Mouse (Mus musculus): ENCODE measurements around the gene Rpl18.

Rpl18 gene

GRCm38 (mm10) chr7:45701072-45701471, 14.2 kb upstream of the Rpl18 start:
- no peak for DNase-seq

DNA sequence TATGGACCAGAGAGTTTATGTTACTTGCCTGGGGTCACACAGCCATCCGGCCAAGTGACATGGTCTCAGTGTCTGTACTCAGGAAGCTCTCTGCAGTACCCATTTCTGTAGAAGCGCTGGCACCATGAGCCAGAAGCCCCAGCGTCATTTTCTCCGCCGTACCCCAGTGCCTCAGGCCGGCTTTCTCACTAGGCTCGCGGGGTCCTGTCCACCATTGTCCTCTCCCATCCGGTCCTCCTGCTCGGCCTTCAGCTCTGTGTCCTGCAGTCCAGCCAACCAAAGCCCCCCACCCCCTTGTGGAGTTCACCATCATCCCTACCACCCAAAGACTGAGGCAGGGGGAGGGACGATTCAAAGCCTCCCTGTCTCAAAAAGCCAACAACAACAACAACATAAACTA, 13.7 kb upstream of the Rpl18 start:
- peak; percentile 68 for DNase-seq

- peak; percentile 70 for DNase-seq
Observed at GRCm38 (mm10) chr7:45702316-45702715, 12.9 kb upstream of the Rpl18 start.

DNA sequence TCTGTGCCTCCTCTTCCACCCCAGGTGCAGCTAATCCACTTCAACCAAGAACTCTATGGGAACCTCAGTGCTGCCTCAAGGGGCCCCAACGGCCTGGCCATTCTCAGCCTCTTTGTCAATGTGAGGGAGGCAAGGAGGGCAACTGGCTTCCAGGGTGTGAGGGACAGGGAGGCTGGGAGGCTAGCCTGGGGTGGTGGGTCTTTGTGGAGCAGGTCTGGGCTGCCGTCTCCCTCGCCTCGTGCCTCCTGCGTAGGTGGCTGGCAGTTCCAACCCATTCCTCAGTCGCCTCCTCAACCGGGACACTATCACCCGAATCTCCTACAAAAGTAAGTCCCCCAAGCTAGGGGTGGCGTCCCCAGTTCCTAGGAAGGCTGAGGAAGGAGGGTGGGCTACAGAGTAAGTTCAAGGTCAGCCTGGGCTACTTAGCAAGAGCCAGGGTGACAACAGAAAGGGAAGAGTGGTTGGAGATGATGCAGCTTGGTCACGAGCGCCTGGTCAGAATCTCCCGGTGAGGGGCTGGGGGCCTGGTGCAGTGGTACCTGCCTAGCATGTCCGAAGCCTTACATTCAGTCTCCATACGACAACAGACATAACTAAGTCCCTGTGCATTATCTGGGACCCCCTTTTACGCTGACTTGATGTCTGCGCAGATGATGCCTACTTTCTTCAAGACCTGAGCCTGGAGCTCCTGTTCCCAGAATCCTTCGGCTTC, 12.3 kb upstream of the Rpl18 start:
- peak; percentile 73 for DNase-seq

DNA sequence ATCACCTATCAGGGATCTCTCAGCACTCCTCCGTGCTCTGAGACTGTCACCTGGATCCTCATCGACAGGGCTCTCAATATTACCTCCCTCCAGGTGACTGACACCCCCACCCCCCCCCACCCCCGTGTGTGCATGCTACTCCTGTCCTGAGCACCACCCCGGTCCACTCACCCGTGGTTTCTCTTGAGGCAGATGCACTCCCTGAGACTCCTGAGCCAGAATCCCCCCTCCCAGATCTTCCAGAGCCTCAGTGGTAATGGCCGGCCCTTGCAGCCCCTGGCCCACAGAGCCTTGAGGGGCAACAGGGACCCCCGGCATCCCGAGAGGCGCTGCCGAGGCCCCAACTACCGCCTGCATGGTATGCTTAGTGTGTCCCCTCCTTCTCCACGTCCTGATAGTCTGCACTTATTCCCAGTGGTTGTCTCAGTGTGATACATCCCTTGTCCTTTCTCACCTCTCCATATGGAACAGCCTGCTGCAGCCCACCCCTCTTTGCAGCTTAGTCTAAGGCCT, 11.7 kb upstream of the Rpl18 start:
- DNase-seq, result no peak

- peak; percentile 96 for DNase-seq
Observed at GRCm38 (mm10) chr7:45704046-45704559, 11.2 kb upstream of the Rpl18 start.

DNA sequence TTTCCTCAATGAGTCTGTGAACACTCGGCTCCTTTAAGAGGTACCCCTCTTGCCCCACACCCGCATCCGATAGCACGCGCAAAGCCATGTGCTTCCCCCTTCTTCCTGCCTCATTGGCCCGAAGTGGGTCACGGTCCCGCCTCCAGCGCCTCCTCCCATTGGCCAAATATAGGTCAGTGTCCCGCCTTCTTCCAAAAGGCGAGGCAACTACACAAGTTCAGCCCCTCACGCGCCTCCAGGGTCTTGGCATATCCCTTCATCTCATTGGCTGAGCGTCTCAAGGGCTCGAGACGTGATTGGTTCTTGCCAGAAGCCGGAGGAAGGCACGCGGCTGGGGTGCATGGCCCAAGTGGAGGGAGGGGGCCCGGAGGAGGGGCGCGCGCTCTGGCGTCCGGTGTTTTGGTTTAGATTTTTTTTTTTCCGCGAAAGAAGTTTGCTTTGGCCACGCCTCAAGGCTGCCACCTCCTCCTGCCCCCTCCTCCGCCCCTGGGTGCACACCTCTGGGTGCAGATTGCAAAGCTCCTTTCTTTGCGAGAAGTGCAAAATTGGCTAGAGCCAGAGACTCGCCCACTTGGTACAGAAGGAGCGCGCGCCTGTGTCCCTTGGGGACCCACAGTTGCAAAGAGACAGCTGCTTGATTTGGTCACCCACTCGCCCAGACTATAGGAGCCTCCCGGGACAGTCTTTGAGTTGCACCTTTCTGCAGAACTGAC, 10.4 kb upstream of the Rpl18 start, which contains the start of gene Dbp:
Gene Dbp (plus strand): TSS at position 359 of the 713 bp plus-strand sequence.
- peak; percentile 100 for DNase-seq

- DNase-seq, result no peak
Observed at GRCm38 (mm10) chr7:45705443-45705864, 9.8 kb upstream of the Rpl18 start.

- DNase-seq, result peak; percentile 92
Observed at GRCm38 (mm10) chr7:45705873-45706281, 9.4 kb upstream of the Rpl18 start.

DNA sequence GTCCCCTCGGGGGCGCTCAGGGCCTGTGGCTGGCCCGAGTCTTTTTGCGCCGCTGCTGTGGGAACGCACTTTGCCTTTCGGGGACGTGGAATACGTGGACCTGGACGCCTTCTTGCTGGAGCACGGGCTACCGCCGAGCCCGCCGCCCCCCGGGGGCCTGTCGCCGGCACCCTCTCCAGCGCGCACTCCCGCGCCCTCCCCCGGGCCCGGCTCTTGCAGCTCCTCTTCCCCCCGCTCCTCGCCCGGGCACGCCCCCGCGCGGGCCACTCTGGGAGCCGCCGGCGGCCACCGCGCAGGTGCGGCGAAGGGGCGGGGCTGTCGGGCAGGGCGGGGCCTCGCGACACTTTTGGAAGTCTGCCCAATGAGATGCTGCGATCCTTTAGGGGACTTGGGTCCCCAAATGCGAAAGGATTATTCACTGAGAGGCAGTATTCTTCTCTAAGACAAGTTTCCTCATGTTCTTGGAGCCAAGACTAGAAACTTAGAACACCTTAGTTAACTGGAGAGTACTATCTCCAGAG, 8.5 kb upstream of the Rpl18 start:
- DNase-seq, result peak; percentile 89

DNA sequence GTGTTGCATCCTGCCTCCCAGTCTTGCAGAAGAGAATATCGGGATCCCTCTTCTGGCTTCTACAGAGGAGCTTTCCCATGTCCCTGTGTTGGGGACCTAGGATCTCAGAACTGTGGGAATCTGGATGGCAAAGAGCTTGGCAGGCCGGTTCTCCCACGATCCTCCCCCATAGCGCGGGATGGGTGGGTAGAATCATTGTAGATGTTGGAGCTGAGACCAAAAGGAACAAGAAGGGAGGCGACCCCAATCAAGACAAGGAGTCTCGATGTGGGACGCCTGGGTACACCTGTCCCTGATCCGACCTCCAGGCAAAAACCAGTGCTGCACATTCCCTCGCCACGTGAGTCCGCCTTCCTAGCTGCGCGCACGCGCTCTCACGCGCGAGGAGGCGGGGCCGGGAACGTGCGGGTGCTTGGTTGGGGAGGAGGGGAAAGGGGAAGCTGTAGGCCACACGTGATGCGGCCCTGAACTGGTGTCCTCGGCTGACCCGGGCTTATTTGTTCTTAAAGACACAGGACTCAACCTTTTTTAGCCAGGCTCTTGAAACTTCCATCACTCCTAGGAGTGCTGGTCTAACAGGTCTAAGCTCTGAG, 7.8 kb upstream of the Rpl18 start:
- DNase-seq, result peak; percentile 98

- DNase-seq, result peak; percentile 74
Observed at GRCm38 (mm10) chr7:45708221-45708761, 7.0 kb upstream of the Rpl18 start.

DNA sequence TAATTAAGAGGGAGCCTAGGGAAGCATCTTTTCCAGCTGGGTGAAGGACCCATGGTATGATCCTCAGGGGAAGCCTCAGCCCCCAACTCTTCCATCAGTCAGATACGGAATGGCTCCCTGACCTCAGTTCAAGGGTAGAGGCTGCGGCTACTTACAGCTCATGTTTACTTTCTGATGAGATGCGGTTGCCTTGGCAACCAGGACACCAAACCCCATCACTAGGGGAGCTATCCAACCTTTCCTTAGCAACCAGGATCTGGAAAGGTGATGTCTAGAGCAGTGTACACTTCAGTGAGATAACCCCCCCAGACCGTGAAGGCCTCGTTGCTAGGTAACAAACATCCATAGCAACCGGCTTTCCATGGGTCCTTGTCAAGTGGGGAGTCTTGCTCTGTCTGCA, 6.2 kb upstream of the Rpl18 start:
- no peak for DNase-seq

DNA sequence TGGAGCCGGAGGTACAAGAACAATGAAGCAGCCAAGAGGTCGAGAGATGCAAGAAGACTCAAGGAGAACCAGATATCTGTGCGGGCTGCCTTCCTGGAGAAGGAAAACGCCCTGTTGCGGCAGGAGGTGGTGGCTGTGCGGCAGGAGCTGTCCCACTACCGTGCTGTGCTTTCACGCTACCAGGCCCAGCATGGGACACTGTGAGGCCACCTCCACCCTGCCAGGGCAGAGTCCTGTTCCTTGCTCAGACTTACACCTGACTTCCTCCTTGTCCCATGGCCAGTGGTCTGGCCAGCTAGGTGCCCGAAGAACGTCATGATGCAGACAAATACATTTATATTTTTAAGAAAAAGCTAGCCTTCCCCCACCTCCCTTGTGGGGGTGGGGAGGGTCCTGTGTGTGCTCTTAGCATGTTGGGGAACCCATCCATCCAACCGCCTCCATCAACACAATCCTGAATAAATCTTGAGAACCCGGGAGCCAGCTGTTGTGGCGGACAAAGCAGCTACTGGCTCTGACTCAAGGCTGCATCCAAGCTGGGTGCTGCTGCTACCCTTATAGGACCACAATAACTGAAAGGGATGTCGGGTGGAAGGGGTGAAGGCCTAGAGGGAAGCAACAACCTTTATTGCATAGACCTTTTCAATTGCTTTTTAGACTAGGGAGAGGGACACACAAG, 5.4 kb upstream of the Rpl18 start:
- DNase-seq, result peak; percentile 67

DNA sequence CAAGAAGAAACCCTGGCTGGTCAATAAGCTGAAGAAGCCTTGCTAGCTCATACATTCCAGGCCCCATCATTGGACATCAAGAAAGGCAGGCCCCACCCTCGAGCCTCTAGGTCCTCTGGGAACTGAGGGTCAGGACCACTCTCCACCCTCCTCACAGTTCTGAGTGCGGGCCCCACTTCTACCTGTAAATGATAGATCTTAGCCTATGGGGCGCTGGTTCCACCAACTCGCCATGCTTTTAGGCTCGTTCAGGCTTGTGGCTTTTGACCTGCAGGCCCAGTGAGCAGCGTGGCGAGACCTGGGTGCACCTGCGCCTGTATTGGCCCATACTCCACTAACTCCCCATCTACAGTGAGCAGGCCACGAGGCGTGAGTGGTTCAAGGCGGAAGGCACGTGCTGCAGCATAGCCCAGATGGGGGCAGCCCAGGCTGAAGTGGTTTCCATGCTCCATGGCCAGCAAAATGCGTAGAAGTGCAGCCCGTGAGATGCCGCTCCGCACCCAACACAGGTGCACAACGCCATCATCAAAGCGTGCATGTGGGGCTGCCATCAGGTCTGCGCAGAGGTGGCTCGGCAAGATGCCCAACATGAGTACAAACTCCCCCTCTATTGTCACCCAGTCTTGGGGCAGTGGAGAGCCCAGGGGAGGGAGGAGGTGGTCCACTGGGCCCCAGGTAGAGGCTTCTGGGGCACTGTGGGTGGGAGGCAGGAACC, 4.6 kb upstream of the Rpl18 start:
- peak; percentile 63 for DNase-seq

GRCm38 (mm10) chr7:45711316-45712021, 3.8 kb upstream of the Rpl18 start:
- DNase-seq, result peak; percentile 59

- DNase-seq, result peak; percentile 72
Observed at GRCm38 (mm10) chr7:45712022-45712757, 3.1 kb upstream of the Rpl18 start.

DNA sequence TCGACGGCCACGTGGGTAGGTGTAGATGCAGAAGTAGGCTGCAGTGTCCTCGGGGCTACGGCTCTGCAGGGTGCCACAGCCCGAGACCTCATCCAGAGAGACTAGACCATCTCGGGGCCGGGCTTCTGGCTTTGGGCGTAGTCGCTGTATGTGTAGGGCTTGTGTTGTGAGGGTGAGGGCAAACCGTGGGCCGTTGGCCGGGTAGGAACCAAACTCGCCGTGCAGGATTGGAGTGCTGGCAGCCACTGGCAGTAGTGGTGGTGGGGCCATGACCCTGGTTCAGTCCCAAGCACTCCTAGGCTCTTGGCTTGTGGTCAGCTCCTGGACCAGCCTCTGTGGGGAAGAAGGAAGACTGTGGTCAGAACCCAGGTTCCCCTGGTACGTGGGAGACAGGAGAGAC, 1.9 kb upstream of the Rpl18 start:
- DNase-seq, result peak; percentile 65

DNA sequence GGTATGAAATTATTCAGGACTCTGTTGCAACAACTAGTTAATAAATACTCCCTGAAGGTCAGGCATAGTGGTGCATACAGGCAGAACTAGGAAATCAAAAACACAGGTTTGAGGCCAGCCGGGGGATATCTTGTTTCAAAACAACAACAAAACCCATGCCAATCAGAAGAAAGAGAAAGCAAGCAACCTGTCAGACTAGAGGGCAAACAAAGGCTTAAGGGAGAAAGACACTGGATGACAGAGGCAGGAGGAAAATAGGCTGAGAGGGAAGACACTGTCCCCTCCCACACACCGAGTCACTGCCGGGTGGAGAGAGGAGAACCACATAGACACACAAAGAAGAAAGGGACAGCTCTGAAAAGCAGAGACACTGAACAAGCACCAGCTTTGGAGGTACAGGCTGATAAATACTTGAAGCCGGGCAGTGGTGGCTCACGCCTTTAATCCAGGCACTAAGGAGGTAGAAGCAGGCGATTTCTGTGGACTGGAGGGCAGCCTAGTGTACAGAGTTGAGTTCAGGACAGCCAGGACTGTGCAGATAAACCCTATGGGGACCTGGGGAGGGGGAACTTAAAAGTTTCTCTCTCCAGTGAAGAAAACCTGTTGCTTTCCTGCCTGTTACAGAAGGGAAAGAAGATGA, 1.3 kb upstream of the Rpl18 start:
- peak; percentile 55 for DNase-seq

DNA sequence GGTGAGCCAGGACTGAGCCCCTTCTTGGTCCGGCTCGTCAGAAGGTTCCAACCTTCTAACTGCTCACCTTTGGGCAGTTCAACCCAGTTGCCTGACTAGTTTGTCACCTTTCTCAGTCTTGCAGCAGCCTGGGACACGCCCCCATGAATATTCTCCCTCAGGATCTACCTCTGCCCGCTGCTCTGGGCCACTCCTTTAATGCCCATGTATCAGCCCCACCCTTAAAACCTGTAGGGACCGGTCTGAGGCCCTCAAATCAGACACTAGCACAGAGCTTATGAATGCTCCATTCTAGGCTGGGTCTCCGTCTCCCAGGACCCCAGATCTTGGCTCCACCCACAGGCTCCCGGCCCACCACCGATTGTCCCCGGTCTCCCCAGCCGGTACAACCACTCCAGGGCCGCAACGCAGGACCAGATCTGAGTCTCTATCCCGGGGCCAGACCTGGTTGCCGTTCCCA, 597 bp upstream of the Rpl18 start:
- DNase-seq, result no peak
